Mouse (Mus musculus): ENCODE results near the gene Mamdc4.

DNA sequence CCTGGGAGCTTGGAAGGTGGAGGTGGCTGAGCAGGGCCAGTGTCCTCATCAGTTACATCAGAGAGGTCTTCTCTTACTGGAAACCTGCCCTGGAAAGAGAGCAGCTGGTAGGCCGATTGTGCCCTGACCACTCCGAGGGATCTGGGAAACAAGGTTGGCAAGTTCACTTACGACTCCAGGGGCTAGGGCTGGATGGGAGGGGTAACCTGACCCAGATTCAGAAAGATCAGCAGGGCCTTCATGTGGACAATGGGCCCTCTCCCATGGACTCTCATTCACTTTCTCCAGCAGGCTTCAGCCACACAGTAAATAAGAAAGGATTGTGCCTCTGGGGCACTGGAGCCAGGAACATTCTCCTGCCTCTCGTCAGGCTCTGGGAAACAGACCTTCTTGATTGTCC, 10.2 kb upstream of the Mamdc4 start:
- TF ChIP-seq CTCF (IDR thresholded peaks at IDR 0.05; ENCODE audit: extremely low read depth, insufficient read depth, insufficient read length, insufficient replicate concordance) (no peak), POLR2A (IDR thresholded peaks at IDR 0.05; ENCODE audit: low read depth, low read length) (no peak)
